8 mouse cellular contexts compared by ENCODE assay signal in genomic region chr2:145610796-145611705, GRCm38 (mm10).
A peak's percentile ranks its signal among the peaks of the same experiment; 100 is the strongest.
DNase-seq lines count a peak whose midpoint lies in the region; TF ChIP-seq lines count a peak whose summit lies in the region.

No protein-coding gene starts in this region.

- peak; percentile 72 for TF ChIP-seq CTCF in gastrocnemius, adult 2 months (IDR thresholded peaks at IDR 0.05)

- intact Hi-C loops in gastrocnemius, adult 2 months (cut with DNase I), result no loop called here
- intact Hi-C loops in left cerebral cortex, postnatal 36 days (cut with DNase I), result no loop called here

- no peak overlapping the region for H3K4me3 ChIP-seq in gastrocnemius, adult 2 months

- DNase-seq in layer of hippocampus, adult 11-12 months (ENCODE audit: low spot score), result peak; percentile 62
- DNase-seq in layer of hippocampus, adult 9-10 months (ENCODE audit: low spot score), result no peak
- DNase-seq in NIH3T3 (ENCODE audit: low read depth), result peak; percentile 50
- DNase-seq in cerebellum, adult 8-10 months, result peak; percentile 26
- DNase-seq in gastrocnemius, adult 2 months, result peak; percentile 31
- peak; percentile 50 to 56 for DNase-seq in left cerebral cortex, postnatal 36 days (ENCODE audit: low spot score in 2 of 2)
- peak; percentile 16 for DNase-seq in naive thymus-derived CD4-positive, alpha-beta T cell, adult 2 months (ENCODE audit: low read depth)
- no peak for DNase-seq in Muller cell, postnatal 12 days (ENCODE audit: inconsistent ontology term)

- no peak overlapping the region for H3K27ac ChIP-seq in gastrocnemius, adult 2 months

Comparison
In these comparisons a context has a peak if more than half of its experiments do, and no peak if none do; other contexts are left out.
1. DNase-seq: peak in layer of hippocampus, adult 11-12 months (single experiment), NIH3T3 (single experiment), cerebellum, adult 8-10 months (single experiment), gastrocnemius, adult 2 months (single experiment), left cerebral cortex, postnatal 36 days (2 of 2) and naive thymus-derived CD4-positive, alpha-beta T cell, adult 2 months (single experiment); none in layer of hippocampus, adult 9-10 months (single experiment) and Muller cell, postnatal 12 days (single experiment).